Mouse (Mus musculus) neural tube, embryonic 13.5 days (tissue): ENCODE data around the gene Npas1. TPM values are rescaled to one million over a fixed set of nuclear protein-coding genes. Genes with fewer than 3 reads are reported as not detected.
A peak's percentile ranks its signal among the peaks of the same experiment; 100 is the strongest.

Experiments
- ATAC-seq: fragments of 200-750 bp; cut with Nextera tagmentation; 2 replicates; pipeline ENCODE4 v1.8.0; 2017; ENCODE audit warnings: low read depth, mild to moderate bottlenecking, moderate TSS enrichment, moderate library complexity
- H3K27ac ChIP-seq: fragments of 300-500 bp; sonication (generic); replicated peaks from 2 replicates; pipeline ENCODE4 v1.5.1; 2015; ENCODE audit warnings: moderate library complexity, mild to moderate bottlenecking, inconsistent platforms
- H3K27me3 ChIP-seq: fragments of 300-500 bp; sonication (generic); 2 replicates; pipeline ENCODE4 v1.6.1; 2015; ENCODE audit warnings: mild to moderate bottlenecking, inconsistent platforms
- H3K36me3 ChIP-seq: fragments of 300-500 bp; sonication (generic); 2 replicates; pipeline ENCODE4 v1.6.1; 2015; ENCODE audit warnings: mild to moderate bottlenecking, inconsistent platforms
- H3K4me1 ChIP-seq: fragments of 300-500 bp; sonication (generic); replicated peaks from 2 replicates; pipeline ENCODE4 v1.6.1; 2015; ENCODE audit warnings: inconsistent platforms
- H3K4me2 ChIP-seq: fragments of 300-500 bp; sonication (generic); 2 replicates; pipeline ENCODE4 v1.6.1; 2015; ENCODE audit warnings: inconsistent platforms, mild to moderate bottlenecking, moderate library complexity
- H3K4me3 ChIP-seq: fragments of 300-500 bp; sonication (generic); 2 replicates; pipeline ENCODE4 v1.5.1; 2015; ENCODE audit warnings: mild to moderate bottlenecking, inconsistent platforms
- H3K9ac ChIP-seq: fragments of 300-500 bp; sonication (generic); 2 replicates; pipeline ENCODE4 v1.6.1; 2015; ENCODE audit warnings: moderate library complexity, mild to moderate bottlenecking, inconsistent platforms
- H3K9me3 ChIP-seq: fragments of 300-500 bp; sonication (generic); 2 replicates; pipeline ENCODE4 v1.6.1; 2016; ENCODE audit warnings: inconsistent platforms
- WGBS: fragments of 180-500 bp; shearing (Covaris S2); methylation state at CpG from one replicate; pipeline ENCODE4 v1.1.7; 2015; 5-methylcytosine and 5-hydroxymethylcytosine counted together
- polyA plus RNA-seq: library from polyadenylated mRNA; unstranded; fragments of >200 nt; fragmentation: Nextera tagmentation; extraction: Ambion mirVana; gene quantifications from 2 replicates; pipeline ENCODE4 v1.2.1, GENCODE M21; 2015

Npas1 gene
- 1.6 and 1.7 TPM in 2 replicates for polyA plus RNA-seq

GRCm38 (mm10) chr7:16477628-16478027 lies at the start of gene Npas1:
Npas1 (minus strand) TSS chr7:16477728.
- Histone ChIP-seq H3K36me3 (no peaks in the 10 kb centered on the region), H3K9me3 (no peaks in the 10 kb centered on the region), H3K4me3 (peak within 1 kb of the TSS; percentile 33), H3K4me2 (peak within 1 kb of the TSS; percentile 58), H3K4me1 (peaks cover 22% of the 10 kb centered on the region), H3K27me3 (peaks cover 57% of the 10 kb centered on the region), H3K27ac (no peak within 1 kb of the TSS), H3K9ac (peak within 1 kb of the TSS; percentile 43; the same call in 1 of the 2 replicates)
- 89% methylated on average over 8 of the region's 8 CpGs for WGBS
- ATAC-seq, result no peak

GRCm38 (mm10) chr7:16525995-16526394 lies 48.5 kb upstream of the Npas1 start:
- H3K27ac ChIP-seq, result no peak overlapping the region
- H3K4me3 ChIP-seq, result no peak overlapping the region
- H3K36me3 ChIP-seq, result peaks cover 18% of the 10 kb centered on the region
- no peaks in the 10 kb centered on the region for H3K9me3 ChIP-seq
- H3K4me1 ChIP-seq, result no peaks in the 10 kb centered on the region
- WGBS, result 95% methylated on average over 2 of the region's 2 CpGs
- H3K27me3 ChIP-seq, result no peaks in the 10 kb centered on the region
- H3K9ac ChIP-seq, result no peak overlapping the region
- ATAC-seq, result no peak
- no peak overlapping the region for H3K4me2 ChIP-seq

- no peak overlapping the region for H3K4me2 ChIP-seq
- 0 out of 2 replicates have a peak overlapping the region, but pooled peaks have one; percentile 22 for H3K9ac ChIP-seq
- 83% methylated on average over 3 of the region's 3 CpGs for WGBS
- no peak overlapping the region for H3K27ac ChIP-seq
- peaks cover 18% of the 10 kb centered on the region for H3K36me3 ChIP-seq
- no peaks in the 10 kb centered on the region for H3K27me3 ChIP-seq
- no peaks in the 10 kb centered on the region; the same call in 1 of the 2 replicates for H3K4me1 ChIP-seq
- ATAC-seq, result no peak
- no peaks in the 10 kb centered on the region for H3K9me3 ChIP-seq
- no peak overlapping the region for H3K4me3 ChIP-seq
These were observed 47.9 kb upstream of the Npas1 start for GRCm38 (mm10) chr7:16525448-16525847.

- Histone ChIP-seq H3K9ac (no peak overlapping the region), H3K27me3 (no peaks in the 10 kb centered on the region), H3K36me3 (peaks cover 18% of the 10 kb centered on the region), H3K9me3 (no peaks in the 10 kb centered on the region), H3K4me1 (no peaks in the 10 kb centered on the region; the same call in 1 of the 2 replicates), H3K4me2 (no peak overlapping the region), H3K27ac (no peak overlapping the region), H3K4me3 (no peak overlapping the region)
- WGBS, result 75% methylated on average over 2 of the region's 2 CpGs
- ATAC-seq, result no peak
These were observed 46.8 kb upstream of the Npas1 start for GRCm38 (mm10) chr7:16524308-16524707.

GRCm38 (mm10) chr7:16519310-16519709 lies 41.8 kb upstream of the Npas1 start:
- Histone ChIP-seq H3K9ac (no peak overlapping the region), H3K4me1 (no peaks in the 10 kb centered on the region; the same call in 1 of the 2 replicates), H3K27me3 (no peaks in the 10 kb centered on the region), H3K36me3 (peaks cover 15% of the 10 kb centered on the region; the same call in 1 of the 2 replicates), H3K27ac (no peak overlapping the region), H3K4me2 (no peak overlapping the region), H3K4me3 (no peak overlapping the region), H3K9me3 (no peaks in the 10 kb centered on the region)
- 97% methylated on average over 2 of the region's 2 CpGs for WGBS
- no peak for ATAC-seq

- no peaks in the 10 kb centered on the region for H3K27me3 ChIP-seq
- no peak overlapping the region for H3K9ac ChIP-seq
- no peak overlapping the region for H3K4me3 ChIP-seq
- no peak overlapping the region for H3K27ac ChIP-seq
- no peak for ATAC-seq
- WGBS, result 89% methylated on average over 5 of the region's 5 CpGs
- H3K4me2 ChIP-seq, result no peak overlapping the region
- no peaks in the 10 kb centered on the region for H3K9me3 ChIP-seq
- H3K36me3 ChIP-seq, result peaks cover 19% of the 10 kb centered on the region
- H3K4me1 ChIP-seq, result no peaks in the 10 kb centered on the region; the same call in 1 of the 2 replicates
These were observed 39.7 kb upstream of the Npas1 start for GRCm38 (mm10) chr7:16517198-16517597.

- Histone ChIP-seq H3K4me3 (no peak overlapping the region), H3K4me2 (no peak overlapping the region), H3K9ac (no peak overlapping the region), H3K4me1 (no peaks in the 10 kb centered on the region), H3K36me3 (peaks cover 92% of the 10 kb centered on the region), H3K27me3 (no peaks in the 10 kb centered on the region), H3K27ac (no peak overlapping the region), H3K9me3 (no peaks in the 10 kb centered on the region)
- no peak for ATAC-seq
- 17% methylated on average over 3 of the region's 3 CpGs for WGBS
These were observed 29.8 kb upstream of the Npas1 start for GRCm38 (mm10) chr7:16507284-16507683.

- Histone ChIP-seq H3K9ac (no peak overlapping the region), H3K36me3 (peaks cover 87% of the 10 kb centered on the region), H3K9me3 (no peaks in the 10 kb centered on the region), H3K4me3 (no peak overlapping the region), H3K27me3 (no peaks in the 10 kb centered on the region), H3K4me2 (no peak overlapping the region), H3K4me1 (no peaks in the 10 kb centered on the region), H3K27ac (no peak overlapping the region)
- ATAC-seq, result no peak
- 92% methylated on average over 3 of the region's 3 CpGs for WGBS
These were observed 27.7 kb upstream of the Npas1 start for GRCm38 (mm10) chr7:16505226-16505593.

GRCm38 (mm10) chr7:16504573-16505225 lies 27.2 kb upstream of the Npas1 start:
- WGBS, result 68% methylated on average over 2 of the region's 2 CpGs
- H3K4me2 ChIP-seq, result no peak overlapping the region
- 0 out of 2 replicates have a peak, but pooled peaks cover 4% of the 10 kb centered on the region for H3K4me1 ChIP-seq
- ATAC-seq, result no peak
- no peak overlapping the region for H3K9ac ChIP-seq
- no peaks in the 10 kb centered on the region for H3K27me3 ChIP-seq
- H3K27ac ChIP-seq, result no peak overlapping the region
- no peak overlapping the region for H3K4me3 ChIP-seq
- H3K9me3 ChIP-seq, result no peaks in the 10 kb centered on the region
- H3K36me3 ChIP-seq, result peaks cover 83% of the 10 kb centered on the region

- 95% methylated on average over 4 of the region's 4 CpGs for WGBS
- peaks cover 81% of the 10 kb centered on the region for H3K36me3 ChIP-seq
These were observed 24.0 kb upstream of the Npas1 start for GRCm38 (mm10) chr7:16501571-16501970.

GRCm38 (mm10) chr7:16499671-16500104 lies 22.2 kb upstream of the Npas1 start:
- Histone ChIP-seq H3K4me2 (no peak overlapping the region), H3K27ac (no peak overlapping the region), H3K36me3 (peaks cover 79% of the 10 kb centered on the region), H3K9ac (no peak overlapping the region; the same call in 1 of the 2 replicates), H3K9me3 (no peaks in the 10 kb centered on the region), H3K27me3 (no peaks in the 10 kb centered on the region), H3K4me1 (0 out of 2 replicates have a peak, but pooled peaks cover 6% of the 10 kb centered on the region), H3K4me3 (no peak overlapping the region)
- 66% methylated on average over 6 of the region's 6 CpGs for WGBS
- ATAC-seq, result peak; percentile 65; the same call in 1 of the 2 replicates

More at GRCm38 (mm10) chr7:16501571-16501970, 24.0 kb upstream of the Npas1 start:
- H3K4me3 ChIP-seq, result no peak overlapping the region
- no peak overlapping the region for H3K4me2 ChIP-seq
- H3K4me1 ChIP-seq, result 0 out of 2 replicates have a peak, but pooled peaks cover 6% of the 10 kb centered on the region
- no peak overlapping the region for H3K27ac ChIP-seq
- no peak for ATAC-seq
- H3K9me3 ChIP-seq, result no peaks in the 10 kb centered on the region
- no peak overlapping the region for H3K9ac ChIP-seq
- no peaks in the 10 kb centered on the region for H3K27me3 ChIP-seq

- H3K4me3 ChIP-seq, result no peak overlapping the region
- H3K36me3 ChIP-seq, result peaks cover 49% of the 10 kb centered on the region
- no peak overlapping the region for H3K9ac ChIP-seq
- 0 out of 2 replicates have a peak, but pooled peaks cover 6% of the 10 kb centered on the region for H3K4me1 ChIP-seq
- no peak overlapping the region for H3K27ac ChIP-seq
- WGBS, result 97% methylated on average over 3 of the region's 3 CpGs
- H3K9me3 ChIP-seq, result no peaks in the 10 kb centered on the region
- H3K4me2 ChIP-seq, result no peak overlapping the region
- no peaks in the 10 kb centered on the region for H3K27me3 ChIP-seq
- no peak for ATAC-seq
These were observed 18.7 kb upstream of the Npas1 start for GRCm38 (mm10) chr7:16496260-16496659.
